Mouse (Mus musculus): ENCODE data around the gene Dusp11. TPM values are rescaled to one million over a fixed set of nuclear protein-coding genes. Genes with fewer than 3 reads are reported as not detected.
A peak's percentile ranks its signal among the peaks of the same experiment; 100 is the strongest.
"Not testable (repeated sequence)": the region's sequence is repeated elsewhere in the genome, so short reads cannot be mapped to it uniquely, and the experiment has no call there.

Gene Dusp11
- polyA plus RNA-seq (2014; fragmentation: Nextera tagmentation; extraction: Ambion mirVana): 40.3 and 42.6 TPM in 2 replicates

DNA sequence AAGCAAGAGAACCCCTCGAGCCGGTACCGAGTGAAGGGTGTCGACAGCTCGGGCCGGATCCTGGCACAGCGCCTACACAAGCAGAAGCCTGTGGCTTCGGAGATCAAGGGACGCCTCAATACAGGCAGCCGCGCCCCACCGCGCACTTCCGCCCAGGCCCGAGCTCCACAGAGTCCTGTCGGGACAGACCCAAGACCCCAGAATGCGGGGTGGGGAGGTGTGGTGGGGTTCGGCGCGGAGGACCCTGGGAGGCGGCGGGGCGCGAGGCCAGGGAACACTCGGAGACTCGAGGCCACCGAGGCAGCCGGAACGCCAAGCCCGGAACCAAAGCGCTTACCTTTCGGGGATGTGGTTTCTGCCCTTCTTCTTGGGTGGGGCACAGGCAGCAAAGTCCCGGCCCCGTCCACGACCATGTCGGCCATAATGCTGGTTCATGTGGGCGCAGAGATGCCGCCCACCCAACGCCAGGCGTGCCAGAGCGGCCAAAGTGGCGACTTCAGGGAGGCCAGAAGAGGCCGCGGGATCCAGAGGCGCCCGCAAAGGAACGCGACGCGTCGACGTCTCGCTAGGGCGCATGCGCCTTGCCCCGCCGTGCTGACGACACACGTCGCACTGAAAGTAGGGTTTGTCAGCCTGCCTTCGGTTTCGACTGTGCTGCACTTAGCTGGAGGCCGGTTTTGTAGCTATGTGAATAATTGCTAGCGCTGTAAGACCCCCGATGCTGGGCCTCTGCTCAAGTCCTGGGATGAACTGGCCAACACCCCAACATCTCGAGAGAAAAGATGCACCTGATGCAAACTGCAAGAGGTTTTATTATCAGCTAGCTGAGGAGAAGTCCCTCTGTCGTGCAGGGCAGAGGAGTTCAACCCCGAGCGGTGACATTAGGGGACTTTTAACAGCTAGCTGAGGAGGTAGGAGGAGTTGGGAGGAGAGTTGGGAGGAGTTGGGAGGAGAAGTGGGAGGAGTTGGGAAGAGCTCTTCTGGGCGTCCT, at the start of gene Dusp11:
Gene Dusp11, minus strand, starts transcription at position 567 of the 991 bp plus-strand sequence.
- Histone ChIP-seq H3K9me3 (ENCODE audit: control insufficient read depth, low read length) (no peaks in the 10 kb centered on the region), H3K36me3 (ENCODE audit: control insufficient read depth, insufficient read depth, low read length) (peaks cover 4% of the 10 kb centered on the region; the same call in 1 of the 2 replicates), H3K4me3 (ENCODE audit: low read depth, low read length) (peak within 1 kb of the TSS; percentile 68), H3K27ac (ENCODE audit: low read depth, low read length) (peak within 1 kb of the TSS; percentile 92), H3K4me2 (peak within 1 kb of the TSS; percentile 71), H3K4me1 (ENCODE audit: control insufficient read depth, insufficient read depth, low read length) (peaks cover 5% of the 10 kb centered on the region; the same call in 1 of the 2 replicates), H3K9ac (ENCODE audit: low read length) (peak within 1 kb of the TSS; percentile 93), H3K27me3 (ENCODE audit: control insufficient read depth, insufficient read depth, low read length) (no peaks in the 10 kb centered on the region)
- DNase-seq (ENCODE audit: low spot score, missing footprints): peak; percentile 100
- peak; percentile 97 for ATAC-seq (ENCODE audit: low FRiP score)
- WGBS: under 1% methylated on average over 63 of the region's 70 CpGs

DNA sequence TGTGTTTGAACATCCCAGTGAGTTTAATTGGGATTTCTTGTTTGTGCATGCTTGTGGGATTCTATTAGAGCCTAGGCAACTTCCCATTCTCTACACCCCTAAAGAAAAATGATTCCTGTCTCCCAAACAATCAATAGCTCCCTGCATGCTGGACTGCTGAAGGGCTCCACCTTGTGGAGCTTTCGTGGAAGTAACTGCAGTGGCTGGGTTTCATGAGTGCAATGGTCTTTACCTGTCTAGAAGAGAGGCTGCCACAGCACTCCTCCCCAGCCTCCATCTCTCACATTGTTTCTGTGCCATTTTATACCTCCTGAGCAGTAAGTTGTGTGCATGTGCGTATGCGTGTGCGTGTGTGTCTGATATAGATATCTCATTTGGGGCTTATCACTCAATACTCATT, 48.5 kb upstream of the Dusp11 start:
- no peak overlapping the region for H3K27ac ChIP-seq (ENCODE audit: low read depth, low read length)
- 42% methylated on average over 4 of the region's 4 CpGs for WGBS
- H3K4me1 ChIP-seq (ENCODE audit: control insufficient read depth, insufficient read depth, low read length): no peaks in the 10 kb centered on the region
- no peak overlapping the region for H3K9ac ChIP-seq (ENCODE audit: low read length)
- H3K9me3 ChIP-seq (ENCODE audit: control insufficient read depth, low read length): no peaks in the 10 kb centered on the region
- H3K4me3 ChIP-seq (ENCODE audit: low read depth, low read length): no peak overlapping the region
- no peaks in the 10 kb centered on the region for H3K36me3 ChIP-seq (ENCODE audit: control insufficient read depth, insufficient read depth, low read length)
- no peak overlapping the region for H3K4me2 ChIP-seq
- H3K27me3 ChIP-seq (ENCODE audit: control insufficient read depth, insufficient read depth, low read length): no peaks in the 10 kb centered on the region
- peak; percentile 91 for DNase-seq (ENCODE audit: low spot score, missing footprints)
- no peak for ATAC-seq (ENCODE audit: low FRiP score)

DNA sequence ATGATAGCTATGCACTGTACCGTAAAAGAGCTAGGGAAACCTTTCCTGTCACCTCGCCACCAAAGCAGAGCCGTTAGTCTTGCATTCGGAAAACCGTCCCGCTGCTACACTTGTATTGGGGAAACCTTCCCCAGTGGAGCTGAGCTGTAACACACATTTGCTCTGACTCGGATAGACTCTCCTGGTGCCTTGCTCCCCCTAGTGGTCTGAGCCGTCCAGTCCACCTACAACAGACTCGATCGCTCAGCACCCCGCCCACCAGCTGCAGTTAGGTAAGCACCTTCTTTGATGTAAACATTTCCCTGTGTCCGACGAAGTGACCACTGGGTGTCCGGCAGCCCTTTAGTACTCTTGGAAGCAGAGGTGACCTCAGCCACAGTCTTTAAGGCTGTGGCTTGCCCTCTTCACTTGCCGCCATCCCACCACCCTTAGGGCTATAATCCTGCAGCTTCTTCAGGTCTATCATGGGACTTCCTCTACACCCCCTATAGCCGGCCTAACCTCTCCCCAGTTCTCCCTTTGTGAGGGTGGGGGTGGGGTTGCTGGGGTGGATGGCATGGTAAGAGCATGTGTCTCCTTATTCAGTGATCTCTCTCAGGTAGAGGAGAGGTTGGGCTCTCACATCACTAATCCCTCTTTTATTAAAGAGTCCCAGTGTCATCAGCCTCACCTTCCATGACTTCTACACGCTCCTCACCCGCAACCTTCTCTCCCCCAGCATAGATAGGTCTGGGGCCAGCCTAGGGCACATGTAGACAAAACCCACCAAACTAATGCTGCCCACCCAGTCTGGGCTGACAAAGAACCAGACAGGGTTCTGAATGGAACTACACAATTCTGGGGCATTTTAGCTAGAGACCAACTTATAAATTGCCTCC, 43.0 kb upstream of the Dusp11 start:
- Histone ChIP-seq H3K27ac (ENCODE audit: low read depth, low read length) (no peak overlapping the region), H3K27me3 (ENCODE audit: control insufficient read depth, insufficient read depth, low read length) (no peaks in the 10 kb centered on the region), H3K4me3 (ENCODE audit: low read depth, low read length) (no peak overlapping the region), H3K4me1 (ENCODE audit: control insufficient read depth, insufficient read depth, low read length) (no peaks in the 10 kb centered on the region), H3K36me3 (ENCODE audit: control insufficient read depth, insufficient read depth, low read length) (no peaks in the 10 kb centered on the region), H3K4me2 (peak overlapping the region; percentile 23; the same call in 1 of the 2 replicates), H3K9me3 (ENCODE audit: control insufficient read depth, low read length) (no peaks in the 10 kb centered on the region; the same call in 1 of the 2 replicates), H3K9ac (ENCODE audit: low read length) (no peak overlapping the region)
- WGBS: 17% methylated on average over 18 of the region's 18 CpGs
- ATAC-seq (ENCODE audit: low FRiP score) (peak; percentile 88), DNase-seq (ENCODE audit: low spot score, missing footprints) (peak; percentile 97)

DNA sequence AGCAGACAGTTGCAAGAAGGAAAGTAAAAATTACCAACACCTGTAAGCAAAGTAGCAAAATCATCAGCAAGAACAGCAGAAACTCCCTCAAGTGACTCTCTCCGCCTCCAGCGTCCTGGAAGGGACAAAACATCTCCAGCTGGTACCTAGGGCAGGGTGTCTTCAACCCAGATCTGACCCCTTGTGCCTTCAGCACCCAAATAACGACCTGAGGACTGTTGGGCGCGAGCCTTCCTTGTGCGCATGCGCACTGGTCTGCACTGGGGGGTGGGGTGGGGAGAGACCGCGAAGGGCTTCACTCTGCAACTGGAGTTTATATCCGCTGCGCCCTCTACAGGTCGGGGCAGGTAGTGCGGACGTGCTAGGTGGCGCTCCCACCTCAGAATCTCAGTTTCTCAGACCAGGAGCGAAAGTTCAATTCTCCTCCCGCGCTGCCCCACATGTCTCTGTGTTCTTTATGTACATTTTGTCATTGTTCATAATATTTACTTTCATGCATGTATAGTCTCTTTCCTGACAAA, 42.0 kb upstream of the Dusp11 start:
- Histone ChIP-seq H3K4me2 (no peak overlapping the region), H3K4me1 (ENCODE audit: control insufficient read depth, insufficient read depth, low read length) (no peaks in the 10 kb centered on the region), H3K9me3 (ENCODE audit: control insufficient read depth, low read length) (no peaks in the 10 kb centered on the region; the same call in 1 of the 2 replicates), H3K27ac (ENCODE audit: low read depth, low read length) (no peak overlapping the region), H3K36me3 (ENCODE audit: control insufficient read depth, insufficient read depth, low read length) (no peaks in the 10 kb centered on the region), H3K9ac (ENCODE audit: low read length) (no peak overlapping the region), H3K4me3 (ENCODE audit: low read depth, low read length) (no peak overlapping the region), H3K27me3 (ENCODE audit: control insufficient read depth, insufficient read depth, low read length) (no peaks in the 10 kb centered on the region)
- 75% methylated on average over 18 of the region's 18 CpGs for WGBS
- DNase-seq (ENCODE audit: low spot score, missing footprints) (no peak), ATAC-seq (ENCODE audit: low FRiP score) (no peak)

DNA sequence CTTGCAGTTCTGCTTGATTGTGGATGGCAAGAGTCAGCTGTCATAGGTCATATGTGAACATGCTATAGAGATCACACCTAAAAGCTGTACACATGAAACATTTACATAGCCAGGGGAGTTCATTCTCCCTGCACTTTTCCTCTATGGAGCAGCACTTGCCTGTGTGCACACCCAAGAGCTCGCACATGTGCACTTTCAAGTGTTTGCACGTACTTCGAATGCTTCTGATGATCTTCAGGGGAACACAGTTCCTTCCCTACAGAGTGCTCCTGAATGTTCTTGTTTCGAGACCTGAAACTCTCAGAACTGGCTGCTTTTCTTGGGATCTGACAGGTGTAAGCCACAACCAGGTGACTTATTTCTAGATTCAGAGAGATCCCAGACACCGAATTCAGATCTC, 29.3 kb upstream of the Dusp11 start:
- not testable (repeated sequence) for ATAC-seq (ENCODE audit: low FRiP score); H3K27ac ChIP-seq (ENCODE audit: low read depth, low read length); H3K4me1 ChIP-seq (ENCODE audit: control insufficient read depth, insufficient read depth, low read length); H3K27me3 ChIP-seq (ENCODE audit: control insufficient read depth, insufficient read depth, low read length); DNase-seq (ENCODE audit: low spot score, missing footprints); H3K36me3 ChIP-seq (ENCODE audit: control insufficient read depth, insufficient read depth, low read length); H3K9ac ChIP-seq (ENCODE audit: low read length); H3K4me3 ChIP-seq (ENCODE audit: low read depth, low read length); H3K9me3 ChIP-seq (ENCODE audit: control insufficient read depth, low read length); H3K4me2 ChIP-seq
- 92% methylated on average over 5 of the region's 5 CpGs for WGBS

DNA sequence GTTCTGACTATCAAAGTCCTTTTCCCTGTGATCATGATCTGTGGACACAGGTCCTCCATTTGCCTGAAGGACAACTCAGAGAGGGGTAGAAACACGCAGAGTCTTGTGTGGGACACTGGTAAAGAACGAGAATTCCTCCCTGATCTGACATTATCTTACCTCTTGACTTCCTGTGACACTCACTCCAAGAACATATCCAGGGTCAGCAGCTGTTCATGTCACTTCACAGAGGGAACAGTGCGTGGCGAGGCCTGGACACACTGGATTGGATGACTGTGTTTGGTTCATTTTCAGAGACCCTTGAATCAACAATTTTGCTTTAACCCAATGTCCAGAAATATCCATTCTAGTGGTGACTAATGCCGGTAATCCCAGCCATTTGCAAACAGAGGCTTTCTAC, 28.1 kb upstream of the Dusp11 start:
- DNase-seq (ENCODE audit: low spot score, missing footprints): not testable (repeated sequence)

DNA sequence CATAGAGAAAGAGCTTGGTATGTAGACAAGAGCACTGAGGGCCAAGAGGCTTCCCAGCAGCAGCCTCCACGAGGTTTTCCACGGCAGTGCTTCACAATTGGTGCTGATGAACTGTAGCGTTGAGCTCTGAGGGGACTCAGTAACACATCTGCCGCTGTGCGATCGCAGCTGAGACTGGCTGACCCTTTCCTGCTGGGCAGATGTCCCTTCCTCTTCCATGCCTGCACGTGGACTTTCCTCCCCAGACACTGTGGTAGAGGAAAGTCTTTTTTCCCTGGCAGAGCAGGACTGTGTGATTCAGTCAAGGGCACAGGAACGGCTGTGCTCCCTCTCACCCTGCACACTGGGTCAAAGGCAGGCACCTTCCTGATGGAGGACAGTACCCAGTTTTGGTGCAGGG, 22.9 kb upstream of the Dusp11 start:
- ATAC-seq (ENCODE audit: low FRiP score): no peak
- H3K9ac ChIP-seq (ENCODE audit: low read length): no peak overlapping the region
- no peak overlapping the region for H3K4me2 ChIP-seq
- H3K36me3 ChIP-seq (ENCODE audit: control insufficient read depth, insufficient read depth, low read length): no peaks in the 10 kb centered on the region
- no peak overlapping the region for H3K4me3 ChIP-seq (ENCODE audit: low read depth, low read length)
- 78% methylated on average over 8 of the region's 8 CpGs for WGBS
- no peaks in the 10 kb centered on the region for H3K27me3 ChIP-seq (ENCODE audit: control insufficient read depth, insufficient read depth, low read length)
- H3K27ac ChIP-seq (ENCODE audit: low read depth, low read length): no peak overlapping the region
- H3K4me1 ChIP-seq (ENCODE audit: control insufficient read depth, insufficient read depth, low read length): no peaks in the 10 kb centered on the region
- H3K9me3 ChIP-seq (ENCODE audit: control insufficient read depth, low read length): no peaks in the 10 kb centered on the region
- no peak for DNase-seq (ENCODE audit: low spot score, missing footprints)

More for the DNA sequence above, 28.1 kb upstream of the Dusp11 start:
- H3K9ac ChIP-seq (ENCODE audit: low read length); ATAC-seq (ENCODE audit: low FRiP score); H3K4me1 ChIP-seq (ENCODE audit: control insufficient read depth, insufficient read depth, low read length); H3K27me3 ChIP-seq (ENCODE audit: control insufficient read depth, insufficient read depth, low read length); H3K27ac ChIP-seq (ENCODE audit: low read depth, low read length); H3K4me3 ChIP-seq (ENCODE audit: low read depth, low read length); H3K9me3 ChIP-seq (ENCODE audit: control insufficient read depth, low read length); H3K36me3 ChIP-seq (ENCODE audit: control insufficient read depth, insufficient read depth, low read length); H3K4me2 ChIP-seq: not testable (repeated sequence)
- 88% methylated on average over 5 of the region's 5 CpGs for WGBS

DNA sequence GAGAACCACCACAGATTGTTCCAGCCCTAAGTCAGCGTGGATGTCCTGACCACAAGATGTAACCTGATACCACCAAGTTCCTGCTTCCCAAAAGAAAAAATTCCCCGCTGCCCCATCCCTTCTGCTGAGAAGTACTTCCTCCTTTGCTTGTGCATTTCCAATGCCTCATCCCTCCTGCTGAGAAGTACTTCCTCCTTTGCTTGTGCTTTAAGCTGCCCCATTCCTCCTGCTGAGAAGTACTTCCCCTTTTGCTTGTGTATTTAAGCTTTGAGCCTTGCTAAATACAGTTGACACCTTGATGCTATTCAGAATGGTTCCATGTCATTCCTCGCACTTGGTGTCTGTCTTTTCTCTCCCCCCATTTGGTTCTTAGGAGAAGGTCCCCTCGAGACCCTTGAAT, 17.3 kb upstream of the Dusp11 start:
- not testable (repeated sequence) for H3K9ac ChIP-seq (ENCODE audit: low read length); ATAC-seq (ENCODE audit: low FRiP score); H3K9me3 ChIP-seq (ENCODE audit: control insufficient read depth, low read length); H3K4me2 ChIP-seq; H3K4me1 ChIP-seq (ENCODE audit: control insufficient read depth, insufficient read depth, low read length); H3K4me3 ChIP-seq (ENCODE audit: low read depth, low read length); DNase-seq (ENCODE audit: low spot score, missing footprints); H3K36me3 ChIP-seq (ENCODE audit: control insufficient read depth, insufficient read depth, low read length); H3K27me3 ChIP-seq (ENCODE audit: control insufficient read depth, insufficient read depth, low read length); H3K27ac ChIP-seq (ENCODE audit: low read depth, low read length)
- 82% methylated on average over 4 of the region's 4 CpGs for WGBS
